Mouse (Mus musculus) cerebellum, adult 9-11 months (tissue): Measurements from ENCODE around the gene Gm20765.
"Not testable (repeated sequence)": the region's sequence is repeated elsewhere in the genome, so short reads cannot be mapped to it uniquely, and the experiment has no call there.

Experiments used
- DNase-seq: peaks from one replicate; pipeline ENCODE4 v3.0.0; 2022

Gm20765 gene

DNA sequence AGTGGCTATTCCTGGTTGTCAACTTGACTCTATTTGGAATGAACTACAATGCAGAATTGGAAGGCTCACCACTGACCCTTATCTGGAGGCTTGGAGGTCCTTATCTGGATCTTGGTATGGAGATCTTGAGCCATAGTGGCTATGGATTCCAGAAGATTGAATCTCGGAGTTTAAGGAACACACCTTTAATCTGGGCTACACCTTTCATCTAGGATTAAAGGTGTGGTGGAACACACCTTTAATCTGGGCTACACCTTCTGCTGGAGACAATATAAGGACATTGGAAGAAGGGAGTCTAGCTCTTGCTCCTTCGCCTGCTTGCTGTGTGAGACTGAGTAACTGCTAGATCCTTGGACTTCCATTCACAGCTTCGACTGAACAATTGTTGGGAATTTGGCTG lies at the start of gene Gm20765:
TSS of gene Gm20765 (plus strand) at position 301 of the 400 bp plus-strand sequence.
- not testable (repeated sequence) for DNase-seq

DNA sequence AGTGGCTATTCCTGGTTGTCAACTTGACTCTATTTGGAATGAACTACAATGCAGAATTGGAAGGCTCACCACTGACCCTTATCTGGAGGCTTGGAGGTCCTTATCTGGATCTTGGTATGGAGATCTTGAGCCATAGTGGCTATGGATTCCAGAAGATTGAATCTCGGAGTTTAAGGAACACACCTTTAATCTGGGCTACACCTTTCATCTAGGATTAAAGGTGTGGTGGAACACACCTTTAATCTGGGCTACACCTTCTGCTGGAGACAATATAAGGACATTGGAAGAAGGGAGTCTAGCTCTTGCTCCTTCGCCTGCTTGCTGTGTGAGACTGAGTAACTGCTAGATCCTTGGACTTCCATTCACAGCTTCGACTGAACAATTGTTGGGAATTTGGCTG lies 42.6 kb upstream of the Gm20765 start, which contains the start of gene Gm21293:
TSS of gene Gm21293 (plus strand) at position 301 of the 400 bp plus-strand sequence.
- not testable (repeated sequence) for DNase-seq

GRCm38 (mm10) chr10:104151197-104151596 lies 34.1 kb upstream of the Gm20765 start, which contains the start of gene Gm6763:
Gene Gm6763, plus strand, starts transcription at chr10:104151497.
- DNase-seq = not testable (repeated sequence)

GRCm38 (mm10) chr10:104159706-104160105 lies 25.6 kb upstream of the Gm20765 start, which contains the start of gene Gm8764:
Gene Gm8764, plus strand, starts transcription at chr10:104160006.
- not testable (repeated sequence) for DNase-seq

GRCm38 (mm10) chr10:104168215-104168614 lies 17.1 kb upstream of the Gm20765 start, which contains the start of gene Gm21304:
Gene Gm21304, plus strand, starts transcription at chr10:104168515.
- not testable (repeated sequence) for DNase-seq

DNA sequence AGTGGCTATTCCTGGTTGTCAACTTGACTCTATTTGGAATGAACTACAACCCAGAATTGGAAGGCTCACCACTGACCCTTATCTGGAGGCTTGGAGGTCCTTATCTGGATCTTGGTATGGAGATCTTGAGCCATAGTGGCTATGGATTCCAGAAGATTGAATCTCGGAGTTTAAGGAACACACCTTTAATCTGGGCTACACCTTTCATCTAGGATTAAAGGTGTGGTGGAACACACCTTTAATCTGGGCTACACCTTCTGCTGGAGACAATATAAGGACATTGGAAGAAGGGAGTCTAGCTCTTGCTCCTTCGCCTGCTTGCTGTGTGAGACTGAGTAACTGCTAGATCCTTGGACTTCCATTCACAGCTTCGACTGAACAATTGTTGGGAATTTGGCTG lies 8.6 kb upstream of the Gm20765 start, which contains the start of gene Gm21312:
TSS of gene Gm21312 (plus strand) at position 301 of the 400 bp plus-strand sequence.
- not testable (repeated sequence) for DNase-seq

GRCm38 (mm10) chr10:104193742-104194141 lies 8.4 kb downstream of the Gm20765 start, which contains the start of gene Gm4340:
Gene Gm4340, plus strand, starts transcription at chr10:104194042.
- DNase-seq = not testable (repeated sequence)

DNA sequence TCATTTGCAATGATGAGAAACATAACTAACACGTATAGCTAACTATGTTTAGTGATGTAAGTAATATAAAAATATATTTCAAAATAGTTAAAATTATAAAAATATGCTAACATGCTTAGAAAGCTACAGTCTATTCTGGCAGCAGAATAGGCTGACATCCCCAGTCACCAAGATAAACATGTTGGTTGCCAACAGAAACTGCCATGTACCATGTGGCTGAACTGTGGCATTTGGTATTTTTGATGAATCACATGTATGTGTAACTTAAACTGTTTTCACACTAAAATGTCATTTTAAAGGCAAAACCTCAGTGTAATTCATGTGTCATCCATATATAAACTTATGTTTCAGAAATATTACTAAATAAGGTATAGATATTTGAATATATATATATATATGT lies 24.3 kb downstream of the Gm20765 start:
- DNase-seq = no peak

DNA sequence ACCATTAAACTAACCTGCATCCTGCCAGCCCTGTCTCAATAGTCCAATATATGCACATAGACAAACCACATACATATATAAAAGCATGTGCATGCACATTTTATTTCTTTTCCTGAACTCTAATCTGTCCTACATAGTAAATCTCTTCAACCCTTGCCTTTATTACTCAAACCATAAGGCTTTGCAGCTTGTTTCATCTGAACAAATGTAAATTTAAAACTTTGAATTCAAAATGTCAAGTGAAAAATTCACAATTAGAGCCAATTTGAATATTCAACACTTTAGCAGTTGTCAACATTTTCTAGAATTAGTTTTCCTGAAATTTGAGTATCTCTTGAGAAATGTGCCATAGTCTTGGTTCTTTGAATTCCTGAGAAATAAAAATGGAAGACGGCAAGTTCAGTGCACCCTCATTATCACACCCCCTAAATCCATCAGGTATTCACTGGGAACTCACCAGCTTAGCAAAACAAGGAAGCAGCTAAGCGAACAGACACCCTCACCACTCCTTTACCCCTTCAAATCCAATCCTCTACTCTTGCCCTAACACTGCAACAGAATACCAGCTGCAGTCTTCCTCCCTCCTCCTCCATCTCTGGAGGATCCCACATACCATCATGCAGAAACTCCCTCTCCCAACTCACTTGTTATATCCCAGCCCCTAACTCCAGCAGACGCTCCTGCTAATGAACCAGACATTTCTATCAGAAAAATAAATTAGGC lies 25.1 kb downstream of the Gm20765 start:
- no peak for DNase-seq

- no peak for DNase-seq
These were observed 29.2 kb downstream of the Gm20765 start for GRCm38 (mm10) chr10:104214527-104214926.

DNA sequence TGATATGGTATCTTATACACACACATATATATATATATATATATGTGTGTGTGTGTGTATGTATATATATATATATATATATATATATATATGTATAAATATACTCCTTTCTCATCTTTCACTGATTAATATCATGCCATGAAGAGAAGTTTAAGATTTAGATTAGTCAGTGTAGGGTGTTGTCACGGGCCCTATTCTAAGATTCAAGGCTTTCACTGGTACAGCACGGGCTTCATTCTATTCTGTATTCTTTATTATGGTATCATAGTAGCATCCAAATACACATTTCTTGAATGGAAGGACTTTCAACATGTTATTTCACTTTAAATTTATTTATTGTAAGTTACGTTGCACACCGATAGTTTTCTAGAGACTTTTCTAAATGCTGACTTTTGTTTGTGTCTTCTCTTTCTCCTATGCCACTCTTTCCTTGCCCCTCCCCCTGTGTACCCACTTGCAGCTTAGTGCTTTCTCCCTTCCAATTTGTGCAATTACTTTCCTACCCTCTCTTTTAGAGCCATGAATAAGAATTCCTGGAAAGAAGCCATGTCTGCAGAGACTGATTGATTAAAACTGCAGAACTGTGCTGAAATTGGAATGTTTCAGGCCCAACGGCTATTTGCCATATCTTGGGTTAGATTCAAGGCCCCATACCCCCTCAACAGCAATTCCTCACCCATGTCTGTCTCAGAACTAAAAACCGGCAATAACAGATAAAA lies 35.1 kb downstream of the Gm20765 start:
- no peak for DNase-seq
